Mouse (Mus musculus) heart, adult 2 months (tissue): Measurements from ENCODE around the gene Pcbp2. TPM values are rescaled to one million over a fixed set of nuclear protein-coding genes. Genes with fewer than 3 reads are reported as not detected.

ENCODE experiments used
- DNase-seq, 2 experiments: peaks; one replicate each; pipeline ENCODE4 v3.0.0; 2021
- H3K27ac ChIP-seq: fragments of 200-600 bp; 2 replicates; pipeline ENCODE4 v1.8.1; 2022
- H3K27me3 ChIP-seq: fragments of 200-500 bp; 2 replicates; pipeline ENCODE4 v1.6.1; 2012; ENCODE audit warnings: mild to moderate bottlenecking, low read length, inconsistent platforms, mixed read lengths; ENCODE audit not compliant: control insufficient read depth, insufficient read depth
- H3K36me3 ChIP-seq: fragments of 200-500 bp; 2 replicates; pipeline ENCODE4 v1.6.1; 2012; ENCODE audit warnings: low read length, inconsistent platforms; ENCODE audit not compliant: control insufficient read depth, insufficient read depth
- H3K4me1 ChIP-seq: fragments of 200-500 bp; 2 replicates; pipeline ENCODE4 v1.6.1; 2011; ENCODE audit warnings: low read length; ENCODE audit not compliant: control insufficient read depth, insufficient read depth
- H3K4me3 ChIP-seq: fragments of 200-600 bp; 2 replicates; pipeline ENCODE4 v1.8.1; 2022
- H3K79me2 ChIP-seq: fragments of 200-500 bp; replicated peaks from 2 replicates; pipeline ENCODE4 v1.6.1; 2012; ENCODE audit warnings: mild to moderate bottlenecking, inconsistent platforms, low read length, moderate library complexity, mixed read lengths; ENCODE audit not compliant: control insufficient read depth, insufficient read depth
- H3K9ac ChIP-seq: fragments of 200-500 bp; 2 replicates; pipeline ENCODE4 v1.6.1; 2012; ENCODE audit warnings: low read depth, mild to moderate bottlenecking, control low read depth, inconsistent platforms, low read length, mixed read lengths
- CTCF ChIP-seq: fragments of 200-600 bp; IDR thresholded peaks from 2 replicates; pipeline ENCODE4 v1.8.1; 2022; ENCODE audit warnings: antibody characterized with exemption, mild to moderate bottlenecking, moderate library complexity
- EP300 ChIP-seq: fragments of 200-500 bp; IDR thresholded peaks from 2 replicates; pipeline ENCODE4 v1.6.1; 2011; ENCODE audit warnings: low read depth, low read length, control low read depth; ENCODE audit not compliant: insufficient read depth
- POLR2A ChIP-seq: fragments of 200-500 bp; IDR thresholded peaks from 2 replicates; pipeline ENCODE4 v1.6.1; 2011; ENCODE audit warnings: mild to moderate bottlenecking, low read depth, low read length, control low read depth; ENCODE audit not compliant: insufficient read depth
- WGBS: fragments of 180-500 bp; shearing (Covaris S2); methylation state at CpG from one replicate; pipeline ENCODE4 v1.1.7; 2018; 5-methylcytosine and 5-hydroxymethylcytosine counted together
- intact Hi-C: fragments of 180-260 bp; cut with DNase I; formaldehyde crosslinking; loops from one replicate; pipeline ENCODE4 v1.15.1; 2025
- polyA plus RNA-seq: library from polyadenylated mRNA; depleted of rRNA; stranded (reverse); fragments of >200 nt; gene quantifications from 2 replicates; pipeline ENCODE4 v1.2.3, GENCODE M21; 2012
- total RNA-seq, 2 experiments: library from RNA; stranded (reverse); gene quantifications; 2 replicates each; pipeline ENCODE4 v1.2.3; 2021

Pcbp2 gene
- total and polyA plus RNA-seq, 3 experiments, result 384 to 494 (median 442) TPM

GRCm38 (mm10) chr15:102505770-102506463 lies 35.6 kb downstream of the Pcbp2 start:
- intact Hi-C loops, result no loop called here
- WGBS, result 55% methylated on average over 9 of the region's 9 CpGs
- Histone ChIP-seq H3K4me3 (no peak overlapping the region), H3K27ac (no peak overlapping the region), H3K9ac (no peak overlapping the region), H3K36me3 (no peaks in the 10 kb centered on the region), H3K4me1 (no peaks in the 10 kb centered on the region; the same call in 1 of the 2 replicates), H3K79me2 (no peaks in the 10 kb centered on the region), H3K27me3 (no peaks in the 10 kb centered on the region)
- TF ChIP-seq POLR2A (no peak), EP300 (no peak), CTCF (no peak)
- DNase-seq, result no peak

GRCm38 (mm10) chr15:102506464-102506830 lies 36.1 kb downstream of the Pcbp2 start:
- no peak for DNase-seq
- Histone ChIP-seq H3K4me3 (no peak overlapping the region), H3K79me2 (no peaks in the 10 kb centered on the region), H3K36me3 (no peaks in the 10 kb centered on the region), H3K27ac (no peak overlapping the region), H3K4me1 (no peaks in the 10 kb centered on the region; the same call in 1 of the 2 replicates), H3K27me3 (no peaks in the 10 kb centered on the region), H3K9ac (no peak overlapping the region)
- intact Hi-C loops, result no loop called here
- 29% methylated on average over 2 of the region's 2 CpGs for WGBS
- TF ChIP-seq POLR2A (no peak), EP300 (no peak), CTCF (no peak)

GRCm38 (mm10) chr15:102506864-102507263 lies 36.5 kb downstream of the Pcbp2 start:
- H3K4me1 ChIP-seq, result no peaks in the 10 kb centered on the region; the same call in 1 of the 2 replicates
- H3K36me3 ChIP-seq, result no peaks in the 10 kb centered on the region
- no peak for DNase-seq
- H3K4me3 ChIP-seq, result no peak overlapping the region
- no peak overlapping the region for H3K27ac ChIP-seq
- TF ChIP-seq POLR2A, result no peak
- TF ChIP-seq CTCF, result no peak
- no peak for TF ChIP-seq EP300
- H3K9ac ChIP-seq, result no peak overlapping the region
- intact Hi-C loops, result no loop called here
- WGBS, result 97% methylated on average over 1 of the region's 1 CpGs
- H3K27me3 ChIP-seq, result no peaks in the 10 kb centered on the region
- H3K79me2 ChIP-seq, result no peaks in the 10 kb centered on the region

- TF ChIP-seq EP300 (no peak), CTCF (no peak), POLR2A (no peak)
- no peak overlapping the region for H3K4me3 ChIP-seq
- H3K79me2 ChIP-seq, result no peaks in the 10 kb centered on the region
- no peaks in the 10 kb centered on the region for H3K27me3 ChIP-seq
- intact Hi-C loops, result no loop called here
- DNase-seq, result no peak
- no peak overlapping the region for H3K27ac ChIP-seq
- no peaks in the 10 kb centered on the region; the same call in 1 of the 2 replicates for H3K4me1 ChIP-seq
- no peak overlapping the region for H3K9ac ChIP-seq
- no peaks in the 10 kb centered on the region for H3K36me3 ChIP-seq
These were observed 37.2 kb downstream of the Pcbp2 start for GRCm38 (mm10) chr15:102507561-102507960.

GRCm38 (mm10) chr15:102508336-102508735 lies 38.0 kb downstream of the Pcbp2 start:
- Histone ChIP-seq H3K27me3 (no peaks in the 10 kb centered on the region), H3K4me1 (no peaks in the 10 kb centered on the region; the same call in 1 of the 2 replicates), H3K9ac (no peak overlapping the region), H3K79me2 (no peaks in the 10 kb centered on the region), H3K36me3 (no peaks in the 10 kb centered on the region), H3K27ac (no peak overlapping the region), H3K4me3 (no peak overlapping the region)
- TF ChIP-seq CTCF, result no peak
- TF ChIP-seq POLR2A, result no peak
- no peak for TF ChIP-seq EP300
- intact Hi-C loops, result no loop called here
- WGBS, result 76% methylated on average over 3 of the region's 3 CpGs
- DNase-seq, result no peak

GRCm38 (mm10) chr15:102510110-102510509 lies 39.8 kb downstream of the Pcbp2 start:
- peak overlapping the region; percentile 79 for H3K9ac ChIP-seq
- DNase-seq, result no peak
- intact Hi-C loops, result no loop called here
- peak overlapping the region; percentile 10; the same call in 1 of the 2 replicates for H3K27ac ChIP-seq
- 15% methylated on average over 9 of the region's 9 CpGs for WGBS
- TF ChIP-seq EP300, result no peak
- TF ChIP-seq CTCF, result no peak
- no peak for TF ChIP-seq POLR2A
- peak overlapping the region; percentile 70 for H3K4me3 ChIP-seq
- H3K4me1 ChIP-seq, result no peaks in the 10 kb centered on the region; the same call in 1 of the 2 replicates
- no peaks in the 10 kb centered on the region for H3K36me3 ChIP-seq
- H3K79me2 ChIP-seq, result no peaks in the 10 kb centered on the region
- no peaks in the 10 kb centered on the region for H3K27me3 ChIP-seq
